Comparison of ENCODE assay signal across 14 mouse cellular contexts in the genomic region with DNA sequence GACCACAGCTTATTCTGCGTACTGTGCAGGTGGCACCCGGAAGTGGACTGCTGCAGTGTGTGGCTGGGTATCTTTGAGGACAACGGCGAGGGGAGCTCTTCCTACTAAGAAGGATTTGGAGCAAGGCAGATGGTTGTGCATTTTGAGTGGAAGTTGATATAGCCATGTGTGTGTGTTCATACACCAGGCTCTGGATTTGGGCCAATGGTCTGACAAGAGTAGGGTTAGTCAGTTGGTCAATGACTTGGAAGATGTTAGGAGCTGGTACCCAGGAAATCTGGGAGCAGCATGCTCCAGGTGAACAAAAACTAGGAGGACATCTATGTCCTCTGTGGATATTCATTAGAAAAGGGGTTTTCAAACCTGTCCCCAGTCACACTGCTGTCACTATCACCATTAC. TPM values are rescaled to one million over a fixed set of nuclear protein-coding genes. Genes with fewer than 3 reads are reported as not detected.
"Had no signal": no experiment of that assay in that cellular context is flagged by ENCODE, and none has a peak within 500 bp of the region (broad histone marks: within the 10 kb centered on the region; RNA-seq: fewer than 3 reads in every experiment).

No protein-coding gene starts in this region.

- DNase-seq: gastrocnemius, adult 2 months; gastrocnemius, postnatal 10 days; gastrocnemius, postnatal 25 days; heart, adult 18-20 months; heart, postnatal 10 days; heart, postnatal 4 days; kidney, adult 18-20 months; kidney, adult 8-10 months; kidney, postnatal 10 days; kidney, postnatal 25 days; kidney, postnatal 4 days; liver; liver, embryonic 13.5 days had no signal

RNA-seq across cellular contexts. Expression of a gene that starts 33.2 kb away (rescaled TPM):
- total RNA-seq: granulocyte monocyte progenitor cell, adult 5-6 weeks had no signal
